Mouse (Mus musculus) embryonic fibroblast, embryonic 13.5 days (primary cell): Measurements from ENCODE around the gene Gadd45a.

ENCODE experiments used
- CTCF ChIP-seq: IDR thresholded peaks from 2 replicates; pipeline ENCODE4 v1.5.1; 2011; ENCODE audit warnings: mild to moderate bottlenecking, control low read depth, low read length, moderate library complexity, borderline replicate concordance; ENCODE audit not compliant: insufficient read depth
- POLR2A ChIP-seq: IDR thresholded peaks from 2 replicates; pipeline ENCODE4 v1.6.1; 2011; ENCODE audit warnings: low read depth, mild to moderate bottlenecking, control low read depth, low read length, moderate library complexity

GRCm38 (mm10) chr6:67046937-67047336, 9.7 kb upstream of the Gadd45a start:
- TF ChIP-seq POLR2A (no peak), CTCF (no peak)
